Mouse (Mus musculus) hindbrain, embryonic 15.5 days (tissue): ENCODE measurements around the gene Mrps14. TPM values are rescaled to one million over a fixed set of nuclear protein-coding genes. Genes with fewer than 3 reads are reported as not detected.

Experiments
- ATAC-seq: fragments of 200-750 bp; cut with Nextera tagmentation; 2 replicates; pipeline ENCODE4 v1.8.0; 2017; ENCODE audit warnings: low read depth, moderate number of reproducible peaks, moderate TSS enrichment; ENCODE audit not compliant: low FRiP score
- H3K27ac ChIP-seq: fragments of 300-500 bp; sonication (generic); replicated peaks from 2 replicates; pipeline ENCODE4 v1.5.1; 2015; ENCODE audit warnings: mild to moderate bottlenecking, inconsistent platforms
- H3K27me3 ChIP-seq: fragments of 300-500 bp; sonication (generic); 2 replicates; pipeline ENCODE4 v1.6.1; 2015; ENCODE audit warnings: control low read depth, inconsistent platforms
- H3K36me3 ChIP-seq: fragments of 300-500 bp; sonication (generic); 2 replicates; pipeline ENCODE4 v1.6.1; 2015; ENCODE audit warnings: control low read depth, inconsistent platforms
- H3K4me1 ChIP-seq: fragments of 300-500 bp; sonication (generic); replicated peaks from 2 replicates; pipeline ENCODE4 v1.6.1; 2015; ENCODE audit warnings: control low read depth, inconsistent platforms
- H3K4me2 ChIP-seq: fragments of 300-500 bp; sonication (generic); 2 replicates; pipeline ENCODE4 v1.6.1; 2015; ENCODE audit warnings: moderate library complexity, mild to moderate bottlenecking, inconsistent platforms
- H3K4me3 ChIP-seq: fragments of 300-500 bp; sonication (generic); 2 replicates; pipeline ENCODE4 v1.5.1; 2015; ENCODE audit warnings: mild to moderate bottlenecking, inconsistent platforms
- H3K9ac ChIP-seq: fragments of 300-500 bp; sonication (generic); 2 replicates; pipeline ENCODE4 v1.6.1; 2015; ENCODE audit warnings: inconsistent platforms
- H3K9me3 ChIP-seq: fragments of 300-500 bp; sonication (generic); 2 replicates; pipeline ENCODE4 v1.6.1; 2016; ENCODE audit warnings: control low read depth, inconsistent platforms
- WGBS: fragments of 180-500 bp; shearing (Covaris S2); methylation state at CpG from one replicate; pipeline ENCODE4 v1.1.7; 2015; 5-methylcytosine and 5-hydroxymethylcytosine counted together
- polyA plus RNA-seq: library from polyadenylated mRNA; unstranded; fragments of >200 nt; fragmentation: Nextera tagmentation; extraction: Ambion mirVana; gene quantifications from 2 replicates; pipeline ENCODE4 v1.2.1, GENCODE M21; 2015

Gene Mrps14
- 125 and 141 TPM in 2 replicates for polyA plus RNA-seq

DNA sequence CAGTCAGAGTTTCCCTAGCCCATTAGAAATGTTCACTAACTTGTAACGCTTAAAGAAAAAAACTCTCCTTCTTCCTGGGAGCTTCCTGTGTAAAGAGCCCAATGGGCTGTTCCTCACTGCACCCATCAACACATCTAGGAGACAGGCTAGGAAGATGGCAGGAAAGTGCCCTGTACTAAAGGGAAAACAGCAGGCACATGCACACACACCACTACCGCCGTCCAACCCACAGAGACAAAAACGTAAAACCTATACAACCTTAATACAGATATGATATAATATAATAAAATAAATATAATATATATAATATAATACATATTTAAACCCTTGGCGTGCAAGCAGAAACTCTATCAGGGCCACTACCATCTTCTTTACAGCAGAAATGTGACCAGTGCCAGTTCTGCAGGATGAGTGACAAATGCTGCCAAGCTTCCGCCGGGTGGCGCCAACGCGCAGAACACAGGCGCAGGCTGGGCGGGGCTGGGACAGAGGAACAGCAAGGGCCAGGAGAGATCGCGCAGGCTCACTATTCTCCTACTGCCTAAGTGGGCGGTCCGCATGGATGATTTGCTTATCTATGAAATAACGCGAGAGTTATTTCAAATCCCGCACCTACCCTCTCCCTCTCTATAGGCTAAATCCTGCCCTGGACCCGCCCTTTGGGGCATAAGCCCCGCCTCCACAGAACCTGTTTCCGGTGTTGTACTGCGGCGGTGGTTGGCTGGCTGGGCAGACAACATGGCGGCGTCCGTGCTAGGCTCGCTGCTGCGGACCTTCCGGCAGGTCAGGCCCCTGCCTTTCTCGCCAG lies at the start of gene Mrps14:
TSS of gene Mrps14 (plus strand) at position 687 of the 808 bp plus-strand sequence.
- H3K36me3 ChIP-seq = peaks cover 15% of the 10 kb centered on the region
- peak within 1 kb of the TSS; percentile 73 for H3K4me3 ChIP-seq
- peak within 1 kb of the TSS; percentile 83 for H3K4me2 ChIP-seq
- H3K27me3 ChIP-seq = no peaks in the 10 kb centered on the region
- ATAC-seq = peak; percentile 100
- WGBS = 7% methylated on average over 31 of the region's 31 CpGs
- peaks cover 11% of the 10 kb centered on the region for H3K4me1 ChIP-seq
- H3K9ac ChIP-seq = peak within 1 kb of the TSS; percentile 73
- peak within 1 kb of the TSS; percentile 86 for H3K27ac ChIP-seq
- no peaks in the 10 kb centered on the region for H3K9me3 ChIP-seq

DNA sequence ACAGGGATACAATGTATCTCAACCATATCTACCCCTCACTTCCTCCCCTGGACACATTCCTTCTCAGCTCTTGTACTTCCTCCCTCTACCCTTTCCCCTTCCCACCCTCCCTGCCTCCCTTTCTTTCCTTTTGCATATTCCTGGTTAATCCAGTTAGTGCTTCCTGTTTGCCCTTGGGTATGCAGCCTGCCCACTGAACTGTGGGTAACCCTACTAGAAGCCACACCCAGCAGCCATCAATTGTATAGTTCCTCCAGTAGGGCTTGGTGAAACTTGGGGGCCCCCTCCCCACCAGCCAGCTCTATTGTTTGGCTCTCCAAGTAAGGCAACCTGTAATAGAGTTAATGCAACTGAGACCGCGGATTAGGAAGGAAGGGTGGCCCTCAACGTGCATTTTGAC lies 49.4 kb upstream of the Mrps14 start:
- peaks cover 5% of the 10 kb centered on the region; the same call in 1 of the 2 replicates for H3K4me1 ChIP-seq
- 80% methylated on average over 3 of the region's 3 CpGs for WGBS
- no peak overlapping the region for H3K4me2 ChIP-seq
- no peaks in the 10 kb centered on the region for H3K9me3 ChIP-seq
- no peak for ATAC-seq
- H3K4me3 ChIP-seq = no peak overlapping the region
- no peaks in the 10 kb centered on the region for H3K36me3 ChIP-seq
- no peak overlapping the region for H3K27ac ChIP-seq
- no peak overlapping the region for H3K9ac ChIP-seq
- no peaks in the 10 kb centered on the region for H3K27me3 ChIP-seq

DNA sequence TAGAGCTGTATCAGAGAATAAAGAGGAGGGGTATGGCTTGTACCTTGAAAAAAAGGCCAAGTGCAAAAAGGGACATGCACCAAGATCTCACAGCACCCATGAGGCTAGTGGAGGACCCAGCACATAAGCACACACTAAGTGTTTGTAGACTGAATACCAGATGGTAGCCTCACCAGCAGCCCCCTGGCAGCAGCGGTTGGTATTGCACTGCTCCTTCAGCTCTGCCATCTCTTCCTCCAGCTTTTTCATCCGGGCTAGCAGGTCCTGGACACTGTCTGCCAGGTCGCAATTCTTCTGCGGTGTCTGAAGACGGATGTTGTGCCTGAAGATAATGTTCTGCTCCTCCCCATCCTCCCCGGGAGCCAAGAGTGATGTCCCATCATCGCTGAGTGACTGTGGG lies 47.7 kb upstream of the Mrps14 start:
- 92% methylated on average over 7 of the region's 7 CpGs for WGBS
- no peak overlapping the region for H3K4me2 ChIP-seq
- H3K27me3 ChIP-seq = no peaks in the 10 kb centered on the region
- H3K9ac ChIP-seq = no peak overlapping the region
- no peak for ATAC-seq
- no peak overlapping the region for H3K4me3 ChIP-seq
- peaks cover 5% of the 10 kb centered on the region; the same call in 1 of the 2 replicates for H3K4me1 ChIP-seq
- H3K27ac ChIP-seq = no peak overlapping the region
- H3K36me3 ChIP-seq = no peaks in the 10 kb centered on the region
- H3K9me3 ChIP-seq = no peaks in the 10 kb centered on the region

DNA sequence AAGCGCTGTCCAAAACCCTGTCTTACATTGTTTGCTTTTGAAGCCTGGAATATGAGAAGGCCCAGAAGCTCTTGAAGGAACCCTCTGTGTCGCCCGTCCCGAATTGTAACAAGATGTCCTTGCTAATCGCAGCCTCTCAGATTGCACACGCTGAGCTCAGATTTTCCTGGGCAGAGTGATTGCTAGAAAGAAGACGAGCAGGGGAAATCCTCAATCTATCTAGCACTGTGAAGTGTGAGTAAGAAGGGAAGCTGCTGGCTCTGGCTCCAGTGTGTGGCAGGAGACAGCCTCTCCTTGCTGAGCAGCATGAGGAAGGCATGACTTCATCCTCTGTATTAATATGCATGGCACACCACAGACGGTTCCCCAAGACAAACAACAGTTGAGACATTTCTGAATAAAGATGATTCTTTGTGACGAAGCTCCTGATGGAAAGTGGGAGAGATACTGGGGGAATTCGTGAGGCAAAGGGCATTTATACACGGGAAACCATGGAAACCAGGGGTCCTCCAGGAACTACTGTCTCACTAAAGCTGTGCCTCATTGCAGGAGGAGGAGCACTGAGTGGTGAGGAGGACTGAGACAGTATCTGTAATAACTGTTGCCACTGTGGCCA lies 45.6 kb upstream of the Mrps14 start:
- WGBS = 57% methylated on average over 11 of the region's 11 CpGs
- Histone ChIP-seq H3K4me2 (no peak overlapping the region), H3K4me1 (peaks cover 5% of the 10 kb centered on the region; the same call in 1 of the 2 replicates), H3K27me3 (no peaks in the 10 kb centered on the region), H3K9ac (no peak overlapping the region), H3K36me3 (no peaks in the 10 kb centered on the region), H3K9me3 (no peaks in the 10 kb centered on the region), H3K4me3 (no peak overlapping the region), H3K27ac (0 out of 2 replicates have a peak overlapping the region, but pooled peaks have one; percentile 36)
- ATAC-seq = peak; percentile 77; the same call in 1 of the 2 replicates

DNA sequence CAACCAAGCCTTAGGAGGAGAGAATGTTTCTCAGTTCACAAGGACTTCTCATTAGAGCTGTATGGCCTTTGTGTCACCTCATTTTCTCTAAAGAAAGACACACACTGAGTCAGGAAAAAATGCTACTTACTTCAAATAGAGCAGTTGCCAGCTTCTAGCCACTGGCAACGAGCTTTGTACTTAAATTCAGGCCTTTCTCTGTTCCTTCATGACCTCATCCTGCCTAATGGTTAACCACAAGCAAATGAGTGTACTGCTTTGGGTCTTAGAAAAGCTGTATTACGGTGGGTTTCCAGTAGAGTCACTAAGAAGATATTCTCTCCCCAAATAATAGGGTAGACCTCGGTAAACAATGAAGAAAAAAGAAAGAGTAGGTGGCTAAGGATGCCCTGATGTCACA lies 44.3 kb upstream of the Mrps14 start:
- Histone ChIP-seq H3K4me1 (peaks cover 5% of the 10 kb centered on the region; the same call in 1 of the 2 replicates), H3K36me3 (no peaks in the 10 kb centered on the region), H3K4me2 (no peak overlapping the region), H3K9ac (no peak overlapping the region), H3K27me3 (no peaks in the 10 kb centered on the region), H3K27ac (no peak overlapping the region), H3K9me3 (no peaks in the 10 kb centered on the region), H3K4me3 (no peak overlapping the region)
- ATAC-seq = no peak
- WGBS = 76% methylated on average over 3 of the region's 3 CpGs

DNA sequence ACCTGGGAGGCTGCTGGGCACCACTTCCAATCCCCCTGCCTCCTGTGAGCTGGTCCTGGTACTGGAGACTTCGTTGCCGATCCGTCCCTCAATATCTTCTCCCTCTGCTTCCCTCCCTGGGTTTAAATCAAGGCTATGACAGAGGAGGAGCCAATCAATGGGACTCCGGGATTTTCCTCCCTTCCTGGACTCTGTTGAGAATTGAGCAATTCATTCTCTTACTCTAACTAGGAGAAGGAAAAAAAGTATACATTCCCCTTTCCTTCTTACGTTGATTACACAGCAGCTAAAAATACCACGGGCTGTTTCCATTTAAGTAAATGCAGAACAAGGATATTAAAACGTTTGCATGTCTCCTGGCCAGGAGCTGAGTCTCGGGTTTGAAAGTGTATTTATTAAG lies 41.5 kb upstream of the Mrps14 start, which contains the start of gene Tnn:
TSS of gene Tnn (minus strand) at position 101 of the 400 bp plus-strand sequence.
- Histone ChIP-seq H3K36me3 (no peaks in the 10 kb centered on the region), H3K9me3 (no peaks in the 10 kb centered on the region), H3K27ac (no peak within 1 kb of the TSS), H3K27me3 (no peaks in the 10 kb centered on the region), H3K4me2 (no peak within 1 kb of the TSS), H3K4me1 (peaks cover 5% of the 10 kb centered on the region; the same call in 1 of the 2 replicates), H3K9ac (no peak within 1 kb of the TSS), H3K4me3 (no peak within 1 kb of the TSS)
- 76% methylated on average over 8 of the region's 8 CpGs for WGBS
- no peak for ATAC-seq

DNA sequence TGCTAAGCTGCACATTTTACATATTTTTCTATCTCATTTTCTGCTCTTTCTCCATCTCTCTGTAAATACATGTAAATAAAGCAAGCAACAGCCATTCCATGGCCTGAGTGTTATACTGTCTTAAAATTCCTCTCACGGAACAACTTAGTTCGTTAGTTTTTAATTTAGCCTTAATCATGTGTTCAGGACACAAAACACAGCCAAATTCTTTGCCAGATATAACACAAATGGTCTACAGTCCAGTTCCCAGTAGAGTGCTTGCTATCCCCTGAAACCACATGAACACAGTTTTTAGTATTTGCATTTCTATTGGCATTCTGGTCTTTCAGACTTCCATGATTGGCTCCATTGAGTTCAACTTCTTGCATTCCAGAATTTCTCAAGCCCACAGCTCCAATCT lies 36.8 kb upstream of the Mrps14 start:
- H3K4me1 ChIP-seq = no peaks in the 10 kb centered on the region
- no peaks in the 10 kb centered on the region for H3K36me3 ChIP-seq
- no peak overlapping the region for H3K4me2 ChIP-seq
- no peak overlapping the region for H3K27ac ChIP-seq
- H3K27me3 ChIP-seq = no peaks in the 10 kb centered on the region
- no peak overlapping the region for H3K9ac ChIP-seq
- ATAC-seq = no peak
- no peak overlapping the region for H3K4me3 ChIP-seq
- WGBS = 88% methylated on average over 2 of the region's 2 CpGs
- no peaks in the 10 kb centered on the region for H3K9me3 ChIP-seq

DNA sequence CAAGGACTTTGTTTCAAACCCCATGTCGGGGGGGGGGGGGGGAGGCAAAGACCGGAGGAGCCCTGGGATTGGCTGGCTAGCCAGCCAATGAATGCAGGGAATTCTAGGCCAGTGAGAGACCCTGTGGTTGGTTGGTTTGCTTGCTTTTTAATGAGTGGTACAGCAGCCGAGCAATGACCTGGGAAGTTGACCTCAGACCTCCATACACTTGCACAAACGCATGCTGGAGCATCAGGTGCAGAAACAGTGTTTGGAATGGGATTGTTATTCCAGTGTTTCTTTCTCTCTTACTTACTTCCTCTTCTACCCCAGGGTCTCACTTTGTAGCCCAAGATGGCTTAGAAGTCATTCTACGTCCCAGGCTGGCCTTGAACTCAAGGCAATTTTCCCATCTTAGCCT lies 28.4 kb upstream of the Mrps14 start:
- H3K4me1 ChIP-seq = no peaks in the 10 kb centered on the region
- no peaks in the 10 kb centered on the region for H3K9me3 ChIP-seq
- no peak for ATAC-seq
- no peak overlapping the region for H3K4me3 ChIP-seq
- H3K27me3 ChIP-seq = no peaks in the 10 kb centered on the region
- H3K4me2 ChIP-seq = no peak overlapping the region
- no peak overlapping the region for H3K27ac ChIP-seq
- 81% methylated on average over 4 of the region's 5 CpGs for WGBS
- H3K36me3 ChIP-seq = no peaks in the 10 kb centered on the region
- H3K9ac ChIP-seq = no peak overlapping the region

DNA sequence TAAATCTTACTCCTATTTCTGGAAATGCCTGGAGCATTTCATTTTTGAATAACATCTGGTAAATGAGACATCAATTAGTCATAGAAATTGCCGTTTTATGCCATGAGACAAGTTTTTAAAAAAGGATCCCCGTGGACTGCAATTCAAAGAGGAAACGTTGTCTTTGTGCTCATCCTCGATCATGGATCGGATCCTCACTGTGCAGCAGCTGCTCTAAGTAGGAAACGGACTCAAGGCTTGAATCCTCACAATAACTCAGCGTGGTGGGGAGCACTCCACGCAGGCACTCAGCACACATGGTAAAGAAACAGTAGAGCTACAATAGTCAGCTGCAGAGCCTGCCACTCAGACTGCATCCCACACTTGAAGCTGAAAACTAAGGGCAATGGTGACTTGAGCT lies 18.1 kb upstream of the Mrps14 start:
- WGBS = 51% methylated on average over 8 of the region's 8 CpGs
- Histone ChIP-seq H3K9ac (no peak overlapping the region), H3K27me3 (no peaks in the 10 kb centered on the region), H3K4me3 (no peak overlapping the region), H3K9me3 (no peaks in the 10 kb centered on the region), H3K27ac (no peak overlapping the region), H3K4me1 (no peaks in the 10 kb centered on the region), H3K36me3 (no peaks in the 10 kb centered on the region), H3K4me2 (no peak overlapping the region)
- ATAC-seq = no peak

DNA sequence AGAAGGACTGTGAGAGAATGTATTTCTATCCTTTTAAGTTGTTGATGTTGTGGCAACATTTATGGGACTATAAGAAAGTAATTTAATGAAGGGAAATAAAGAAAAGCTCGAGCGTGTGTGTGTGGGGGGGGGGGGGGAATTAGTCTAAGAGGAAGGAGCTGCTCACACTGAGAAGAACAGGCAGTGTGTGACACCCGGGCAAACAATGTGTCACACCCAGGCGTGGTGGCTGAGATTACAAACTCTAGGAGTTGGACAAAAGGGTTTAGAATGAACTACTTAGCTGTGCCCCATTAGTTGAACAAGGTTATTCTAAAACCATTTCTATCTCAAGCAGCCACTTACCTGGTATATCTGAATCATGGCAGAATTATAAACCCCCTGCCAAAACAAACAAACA lies 13.8 kb upstream of the Mrps14 start:
- WGBS = 67% methylated on average over 4 of the region's 4 CpGs
- H3K27me3 ChIP-seq = no peaks in the 10 kb centered on the region
- no peak for ATAC-seq

DNA sequence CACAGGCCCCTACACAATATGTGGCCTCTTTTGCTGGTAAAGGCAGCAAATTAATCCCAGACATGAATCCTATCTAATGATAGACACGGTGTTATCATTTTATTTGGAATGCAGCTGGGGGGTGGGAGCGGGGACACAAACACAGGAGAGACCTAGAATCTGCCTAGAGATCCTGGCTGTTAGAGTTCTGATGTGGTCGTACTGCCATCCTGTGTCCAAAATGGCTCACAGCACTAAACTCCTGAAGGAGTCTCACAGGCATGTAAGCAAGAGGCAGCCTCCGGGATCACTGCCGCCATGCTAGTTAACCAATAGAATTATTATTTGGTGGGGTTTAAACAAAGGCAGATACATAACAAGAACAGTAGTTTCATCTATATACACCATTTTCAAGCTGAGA lies 10.5 kb upstream of the Mrps14 start:
- H3K9ac ChIP-seq = no peak overlapping the region
- peak; percentile 93 for ATAC-seq
- no peak overlapping the region for H3K4me3 ChIP-seq
- no peaks in the 10 kb centered on the region for H3K4me1 ChIP-seq
- H3K4me2 ChIP-seq = peak overlapping the region; percentile 21; the same call in 1 of the 2 replicates
- H3K9me3 ChIP-seq = no peaks in the 10 kb centered on the region
- H3K27ac ChIP-seq = no peak overlapping the region
- H3K36me3 ChIP-seq = no peaks in the 10 kb centered on the region
- no peaks in the 10 kb centered on the region for H3K27me3 ChIP-seq
- 16% methylated on average over 5 of the region's 5 CpGs for WGBS

More for the DNA sequence above, 13.8 kb upstream of the Mrps14 start:
- H3K9ac ChIP-seq = no peak overlapping the region
- H3K9me3 ChIP-seq = no peaks in the 10 kb centered on the region
- H3K36me3 ChIP-seq = no peaks in the 10 kb centered on the region
- H3K27ac ChIP-seq = no peak overlapping the region
- no peaks in the 10 kb centered on the region for H3K4me1 ChIP-seq
- H3K4me3 ChIP-seq = no peak overlapping the region
- no peak overlapping the region for H3K4me2 ChIP-seq

DNA sequence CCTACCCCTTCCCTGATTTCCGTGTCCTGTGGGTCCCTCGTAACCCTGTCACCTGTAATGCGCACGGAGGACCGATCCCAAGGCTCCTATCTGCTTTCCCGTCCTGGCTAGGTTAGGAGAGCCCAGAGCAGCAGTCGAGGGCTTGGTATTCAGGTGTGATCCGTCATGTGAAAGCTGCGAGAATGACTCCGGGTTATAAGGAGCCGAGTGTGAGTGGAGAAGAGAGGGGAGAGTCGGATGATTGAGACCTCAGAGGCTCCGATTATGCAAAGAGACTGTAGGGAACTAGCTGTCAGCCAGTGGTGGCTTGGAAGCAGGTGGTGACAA lies 285 bp downstream of the Mrps14 start:
- H3K9me3 ChIP-seq = no peaks in the 10 kb centered on the region
- peak overlapping the region; percentile 73 for H3K9ac ChIP-seq
- H3K4me1 ChIP-seq = peaks cover 11% of the 10 kb centered on the region
- peak overlapping the region; percentile 86 for H3K27ac ChIP-seq
- no peaks in the 10 kb centered on the region for H3K27me3 ChIP-seq
- peak overlapping the region; percentile 83 for H3K4me2 ChIP-seq
- WGBS = under 1% methylated on average over 13 of the region's 13 CpGs
- peak; percentile 50; the same call in 1 of the 2 replicates for ATAC-seq
- peak overlapping the region; percentile 73 for H3K4me3 ChIP-seq
- peaks cover 18% of the 10 kb centered on the region for H3K36me3 ChIP-seq
